Mouse (Mus musculus) liver, adult 2 months (tissue): ENCODE data around the gene Osbp. TPM values are rescaled to one million over a fixed set of nuclear protein-coding genes. Genes with fewer than 3 reads are reported as not detected.

Experiments
- DNase-seq: peaks from one replicate; pipeline ENCODE4 v3.0.0-alpha.2; 2011; ENCODE audit warnings: low read depth, low spot score; ENCODE audit errors: extremely low read depth
- H3K27ac ChIP-seq: fragments of 200-500 bp; replicated peaks from 2 replicates; pipeline ENCODE4 v1.5.1; 2012; ENCODE audit warnings: low read depth, mild to moderate bottlenecking, control low read depth, inconsistent platforms, low read length; ENCODE audit not compliant: insufficient read depth
- H3K27me3 ChIP-seq: fragments of 200-500 bp; 2 replicates; pipeline ENCODE4 v1.6.1; 2012; ENCODE audit warnings: mild to moderate bottlenecking, moderate library complexity, low read length, inconsistent platforms; ENCODE audit not compliant: control insufficient read depth, insufficient read depth
- H3K36me3 ChIP-seq: fragments of 200-500 bp; 2 replicates; pipeline ENCODE4 v1.6.1; 2012; ENCODE audit warnings: low read length, inconsistent platforms; ENCODE audit not compliant: control insufficient read depth, insufficient read depth
- H3K4me1 ChIP-seq: fragments of 200-500 bp; 2 replicates; pipeline ENCODE4 v1.6.1; 2011; ENCODE audit warnings: low read length; ENCODE audit not compliant: control insufficient read depth, insufficient read depth
- H3K4me3 ChIP-seq: fragments of 200-500 bp; 2 replicates; pipeline ENCODE4 v1.5.1; 2011; ENCODE audit warnings: low read depth, mild to moderate bottlenecking, control low read depth, low read length, moderate library complexity; ENCODE audit not compliant: insufficient read depth
- H3K79me2 ChIP-seq: fragments of 200-500 bp; 2 replicates; pipeline ENCODE4 v1.6.1; 2012; ENCODE audit warnings: inconsistent platforms, mild to moderate bottlenecking, low read length, moderate library complexity; ENCODE audit not compliant: control insufficient read depth, insufficient read depth
- H3K9ac ChIP-seq: fragments of 200-500 bp; 2 replicates; pipeline ENCODE4 v1.6.1; 2012; ENCODE audit warnings: low read depth, mild to moderate bottlenecking, control low read depth, inconsistent platforms, low read length
- CTCF ChIP-seq: fragments of 200-500 bp; IDR thresholded peaks from 2 replicates; pipeline ENCODE4 v1.5.1; 2011; ENCODE audit warnings: low read depth, low read length, control low read depth
- POLR2A ChIP-seq: fragments of 200-500 bp; IDR thresholded peaks from 2 replicates; pipeline ENCODE4 v1.6.1; 2011; ENCODE audit warnings: low read length, control low read depth; ENCODE audit not compliant: insufficient read depth; ENCODE audit errors: extremely low read depth
- WGBS: fragments of 180-500 bp; shearing (Covaris S2); methylation state at CpG from one replicate; pipeline ENCODE4 v1.1.7; 2018; 5-methylcytosine and 5-hydroxymethylcytosine counted together
- polyA plus RNA-seq: library from polyadenylated mRNA; depleted of rRNA; stranded (reverse); fragments of >200 nt; gene quantifications from 2 replicates; pipeline ENCODE4 v1.2.3, GENCODE M21; 2012; rRNA removed
- total RNA-seq: library from RNA; depleted of rRNA; stranded (reverse); fragments of >200 nt; gene quantifications from 2 replicates; pipeline ENCODE4 v1.2.3, GENCODE M21; 2014; rRNA removed

Gene Osbp
- total and polyA plus RNA-seq, 2 experiments = 14.1 to 22.8 TPM

DNA sequence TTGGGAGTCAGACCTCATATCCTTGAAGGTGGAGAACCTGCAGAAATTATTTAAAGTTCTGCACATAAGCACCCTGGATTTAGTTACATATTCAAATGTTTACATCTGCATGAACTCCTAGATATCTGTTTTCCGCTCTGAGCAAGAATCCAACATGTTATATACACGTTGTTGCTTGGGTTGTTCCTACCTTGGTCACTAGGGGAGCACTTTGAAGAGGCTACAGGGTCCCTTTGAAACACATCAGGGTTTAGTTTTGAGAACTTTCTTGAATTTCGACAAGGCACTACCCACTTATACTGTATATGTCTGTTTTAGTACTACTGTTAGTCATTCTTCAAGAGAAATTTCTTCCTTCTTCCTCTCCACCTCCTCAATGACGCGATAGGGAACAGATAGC, 77.4 kb downstream of the Osbp start:
- Histone ChIP-seq H3K9ac (no peak overlapping the region), H3K4me3 (no peak overlapping the region), H3K27ac (no peak overlapping the region), H3K79me2 (no peaks in the 10 kb centered on the region), H3K4me1 (no peaks in the 10 kb centered on the region), H3K36me3 (no peaks in the 10 kb centered on the region), H3K27me3 (no peaks in the 10 kb centered on the region)
- WGBS = 86% methylated on average over 5 of the region's 5 CpGs
- no peak for TF ChIP-seq CTCF
- no peak for TF ChIP-seq POLR2A
- no peak for DNase-seq

Other genes starting within 250 kb of the Osbp start
- gene Gif, start 218.4 kb upstream of the Osbp start, total RNA-seq = not detected in 2 replicates
- not detected in 2 replicates for gene Gif, start 218.4 kb upstream of the Osbp start, polyA plus RNA-seq
- gene Mrpl16, start 195.6 kb upstream of the Osbp start, total RNA-seq = 28.4 and 28.8 TPM in 2 replicates
- gene Mrpl16, start 195.6 kb upstream of the Osbp start, polyA plus RNA-seq = 20.6 and 24.5 TPM in 2 replicates
- 1.5 and 2.0 TPM in 2 replicates for gene Stx3, start 146.5 kb upstream of the Osbp start, total RNA-seq
- gene Stx3, start 146.5 kb upstream of the Osbp start, polyA plus RNA-seq = 0.24 and 0.46 TPM in 2 replicates
- gene Olfr1417, start 126.7 kb upstream of the Osbp start, total RNA-seq = not detected in 2 replicates
- gene Olfr1417, start 126.7 kb upstream of the Osbp start, polyA plus RNA-seq = not detected in 2 replicates
- not detected in 2 replicates for gene Olfr1418, start 104.9 kb upstream of the Osbp start, total RNA-seq
- not detected in 2 replicates for gene Olfr1418, start 104.9 kb upstream of the Osbp start, polyA plus RNA-seq
- not detected in 2 replicates for gene Olfr1419, start 90.8 kb upstream of the Osbp start, total RNA-seq
- gene Olfr1419, start 90.8 kb upstream of the Osbp start, polyA plus RNA-seq = not detected in 2 replicates
- not detected in 2 replicates for gene Olfr1420, start 79.4 kb upstream of the Osbp start, total RNA-seq
- not detected in 2 replicates for gene Olfr1420, start 79.4 kb upstream of the Osbp start, polyA plus RNA-seq
- 2.8 and 4.4 TPM in 2 replicates for gene Patl1, start 53.5 kb upstream of the Osbp start, total RNA-seq
- 7.9 and 8.1 TPM in 2 replicates for gene Patl1, start 53.5 kb upstream of the Osbp start, polyA plus RNA-seq
- not detected in 2 replicates for gene Olfr1423, start 75.4 kb downstream of the Osbp start, total RNA-seq
- gene Olfr1423, start 75.4 kb downstream of the Osbp start, polyA plus RNA-seq = not detected in 2 replicates
- not detected in 2 replicates for gene Olfr1424, start 96.7 kb downstream of the Osbp start, total RNA-seq
- gene Olfr1424, start 96.7 kb downstream of the Osbp start, polyA plus RNA-seq = not detected in 2 replicates
- not detected in 2 replicates for gene Olfr1425, start 111.8 kb downstream of the Osbp start, total RNA-seq
- gene Olfr1425, start 111.8 kb downstream of the Osbp start, polyA plus RNA-seq = not detected in 2 replicates
- not detected in 2 replicates for gene Olfr1426, start 126.1 kb downstream of the Osbp start, total RNA-seq
- gene Olfr1426, start 126.1 kb downstream of the Osbp start, polyA plus RNA-seq = not detected in 2 replicates
- not detected in 2 replicates for gene Olfr1427, start 137.4 kb downstream of the Osbp start, total RNA-seq
- not detected in 2 replicates for gene Olfr1427, start 137.4 kb downstream of the Osbp start, polyA plus RNA-seq
- not detected in 2 replicates for gene Olfr1428, start 150.0 kb downstream of the Osbp start, total RNA-seq
- gene Olfr1428, start 150.0 kb downstream of the Osbp start, polyA plus RNA-seq = not detected in 2 replicates
- not detected in 2 replicates for gene Olfr76, start 157.3 kb downstream of the Osbp start, total RNA-seq
- not detected in 2 replicates for gene Olfr76, start 157.3 kb downstream of the Osbp start, polyA plus RNA-seq
- not detected in 2 replicates for gene Olfr1555-ps1, start 204.2 kb downstream of the Osbp start, total RNA-seq
- gene Olfr1555-ps1, start 204.2 kb downstream of the Osbp start, polyA plus RNA-seq = not detected in 2 replicates
- gene Olfr1431, start 234.7 kb downstream of the Osbp start, total RNA-seq = not detected in 2 replicates
- gene Olfr1431, start 234.7 kb downstream of the Osbp start, polyA plus RNA-seq = not detected in 2 replicates